Mouse (Mus musculus) myocyte (in vitro differentiated cells): Measurements from ENCODE around the gene Usp5. TPM values are rescaled to one million over a fixed set of nuclear protein-coding genes. Genes with fewer than 3 reads are reported as not detected.

Experiments
- H3K27me3 ChIP-seq: one replicate; pipeline ENCODE4 v1.6.1; 2011; ENCODE audit not compliant: control insufficient read depth, insufficient read depth, insufficient read length
- H3K36me3 ChIP-seq: one replicate; pipeline ENCODE4 v1.6.1; 2011; ENCODE audit not compliant: control insufficient read depth, insufficient read depth
- H3K4me2 ChIP-seq: one replicate; pipeline ENCODE4 v1.6.1; 2011; ENCODE audit warnings: low read depth, control low read depth
- H3K4me3 ChIP-seq: one replicate; pipeline ENCODE4 v1.5.1; 2011; ENCODE audit warnings: mild to moderate bottlenecking, control low read depth, moderate library complexity
- H3K79me2 ChIP-seq: one replicate; pipeline ENCODE4 v1.6.1; 2011; ENCODE audit not compliant: control insufficient read depth, insufficient read depth
- H3ac ChIP-seq: one replicate; pipeline ENCODE4 v1.6.1; 2011; ENCODE audit not compliant: control insufficient read depth, insufficient read length
- CEBPB ChIP-seq: IDR thresholded peaks from 2 replicates; pipeline ENCODE4 v1.6.1; 2011; ENCODE audit warnings: mild to moderate bottlenecking, moderate library complexity; ENCODE audit not compliant: poor library complexity, insufficient read depth, severe bottlenecking
- E2F4 ChIP-seq: IDR thresholded peaks from one replicate; pipeline ENCODE4 v1.6.1; 2011; ENCODE audit warnings: mild to moderate bottlenecking, control low read depth, moderate library complexity; ENCODE audit not compliant: insufficient read depth
- MAX ChIP-seq: IDR thresholded peaks from one replicate; pipeline ENCODE4 v1.6.1; 2011; ENCODE audit warnings: low read depth, mild to moderate bottlenecking, control low read depth
- MYOD1 ChIP-seq, 3 experiments: IDR thresholded peaks; one replicate each; pipeline ENCODE4 v1.6.1; 2011; ENCODE audit warnings: control low read depth in 2 of 3, low read depth in 2 of 3, mild to moderate bottlenecking in 2 of 3, moderate library complexity in 1 of 3; ENCODE audit not compliant: insufficient read length in 2 of 3, control insufficient read depth in 1 of 3
- MYOG ChIP-seq, 3 experiments: IDR thresholded peaks; one replicate each; pipeline ENCODE4 v1.6.1; 2011; ENCODE audit warnings: control low read depth in 2 of 3, low read depth in 2 of 3, mild to moderate bottlenecking in 2 of 3; ENCODE audit not compliant: insufficient read length in 2 of 3, control insufficient read depth in 1 of 3, insufficient read depth in 1 of 3
- POLR2A ChIP-seq: IDR thresholded peaks from one replicate; pipeline ENCODE4 v1.6.1; 2011; ENCODE audit warnings: low read depth, mild to moderate bottlenecking, control low read depth, moderate library complexity; ENCODE audit not compliant: insufficient read length
- POLR2AphosphoS2 ChIP-seq: IDR thresholded peaks from one replicate; pipeline ENCODE4 v1.6.1; 2011; ENCODE audit warnings: low read depth, control low read depth; ENCODE audit not compliant: insufficient read length
- REST ChIP-seq: IDR thresholded peaks from one replicate; pipeline ENCODE4 v1.6.1; 2011; ENCODE audit warnings: mild to moderate bottlenecking, control low read depth, moderate library complexity; ENCODE audit not compliant: insufficient read depth, insufficient read length
- SRF ChIP-seq: IDR thresholded peaks from one replicate; pipeline ENCODE4 v1.6.1; 2011; ENCODE audit warnings: low read depth; ENCODE audit not compliant: control insufficient read depth, insufficient read length
- TCF12 ChIP-seq: IDR thresholded peaks from one replicate; pipeline ENCODE4 v1.6.1; 2011; ENCODE audit warnings: mild to moderate bottlenecking, control low read depth; ENCODE audit not compliant: poor library complexity, insufficient read depth, severe bottlenecking
- TCF3 ChIP-seq: IDR thresholded peaks from one replicate; pipeline ENCODE4 v1.6.1; 2011; ENCODE audit warnings: low read depth, control low read depth; ENCODE audit not compliant: insufficient read length
- USF1 ChIP-seq: IDR thresholded peaks from one replicate; pipeline ENCODE4 v1.6.1; 2011; ENCODE audit warnings: low read depth, mild to moderate bottlenecking, control low read depth, moderate library complexity
- polyA plus RNA-seq: library from polyadenylated mRNA; unstranded; fragments of >200 nt; fragmentation: generic; extraction: Trizol; gene quantifications from one replicate; pipeline ENCODE4 v1.2.1, GENCODE M21; 2012; ENCODE audit warnings: missing spikeins

Gene Usp5
- polyA plus RNA-seq, 1 experiment: 123 TPM

GRCm38 (mm10) chr6:124817563-124817962 is 11.7 kb downstream of the Usp5 start:
- Histone ChIP-seq H3K4me3 (no peak overlapping the region), H3K79me2 (peaks cover 13% of the 10 kb centered on the region), H3K27me3 (no peaks in the 10 kb centered on the region), H3K36me3 (peaks cover 26% of the 10 kb centered on the region), H3K4me2 (no peak overlapping the region), H3ac (no peak overlapping the region)
- TF ChIP-seq CEBPB (no peak), TCF12 (no peak), MYOG (IDR thresholded peaks at IDR 0.05; ENCODE audit: control insufficient read depth in 1 of 3, insufficient read depth in 1 of 3, insufficient read length in 2 of 3, low read depth in 2 of 3) (no peak), REST (no peak), MAX (no peak)

- no peak for TF ChIP-seq E2F4
- no peak for TF ChIP-seq MYOD1 (IDR thresholded peaks at IDR 0.05; ENCODE audit: control insufficient read depth in 1 of 3, insufficient read length in 2 of 3, low read depth in 2 of 3)
- TF ChIP-seq CEBPB: no peak
- no peak for TF ChIP-seq POLR2AphosphoS2
- TF ChIP-seq SRF: no peak
- Histone ChIP-seq H3K79me2 (peaks cover 18% of the 10 kb centered on the region), H3K36me3 (peaks cover 29% of the 10 kb centered on the region), H3K4me3 (no peak overlapping the region), H3K4me2 (no peak overlapping the region), H3ac (no peak overlapping the region), H3K27me3 (no peaks in the 10 kb centered on the region)
Measured at GRCm38 (mm10) chr6:124817125-124817524, 12.2 kb downstream of the Usp5 start.

- peaks cover 28% of the 10 kb centered on the region for H3K36me3 ChIP-seq
- H3ac ChIP-seq: no peak overlapping the region
- H3K79me2 ChIP-seq: peaks cover 20% of the 10 kb centered on the region
- no peaks in the 10 kb centered on the region for H3K27me3 ChIP-seq
- no peak overlapping the region for H3K4me2 ChIP-seq
- no peak overlapping the region for H3K4me3 ChIP-seq
- TF ChIP-seq CEBPB: no peak
- TF ChIP-seq TCF12: no peak
- TF ChIP-seq POLR2AphosphoS2: no peak
Measured at GRCm38 (mm10) chr6:124816611-124817010, 12.7 kb downstream of the Usp5 start.

- peaks cover 15% of the 10 kb centered on the region for H3K36me3 ChIP-seq
- no peak overlapping the region for H3ac ChIP-seq
- H3K4me3 ChIP-seq: no peak overlapping the region
- H3K4me2 ChIP-seq: no peak overlapping the region
- TF ChIP-seq USF1: no peak
- no peak for TF ChIP-seq REST
- no peak for TF ChIP-seq TCF12
- TF ChIP-seq MYOG (IDR thresholded peaks at IDR 0.05; ENCODE audit: control insufficient read depth in 1 of 3, insufficient read depth in 1 of 3, insufficient read length in 2 of 3, low read depth in 2 of 3): no peak
- no peak for TF ChIP-seq SRF
- no peak for TF ChIP-seq POLR2A
- no peak for TF ChIP-seq CEBPB
- no peak for TF ChIP-seq E2F4
- no peak for TF ChIP-seq MYOD1 (IDR thresholded peaks at IDR 0.05; ENCODE audit: control insufficient read depth in 1 of 3, insufficient read length in 2 of 3, low read depth in 2 of 3)
- no peak for TF ChIP-seq TCF3
- TF ChIP-seq POLR2AphosphoS2: no peak
- TF ChIP-seq MAX: no peak
- H3K79me2 ChIP-seq: peaks cover 24% of the 10 kb centered on the region
- no peaks in the 10 kb centered on the region for H3K27me3 ChIP-seq
Measured at GRCm38 (mm10) chr6:124814858-124815774, 14.2 kb downstream of the Usp5 start.

- peaks cover 29% of the 10 kb centered on the region for H3K79me2 ChIP-seq
- H3K36me3 ChIP-seq: peaks cover 15% of the 10 kb centered on the region
- no peak overlapping the region for H3ac ChIP-seq
- H3K4me3 ChIP-seq: peak overlapping the region; percentile 97
- TF ChIP-seq TCF3 (no peak), POLR2AphosphoS2 (no peak), REST (no peak), E2F4 (no peak), TCF12 (no peak), MYOD1 (IDR thresholded peaks at IDR 0.05; ENCODE audit: control insufficient read depth in 1 of 3, insufficient read length in 2 of 3, low read depth in 2 of 3) (no peak), CEBPB (no peak), POLR2A (no peak), MYOG (IDR thresholded peaks at IDR 0.05; ENCODE audit: control insufficient read depth in 1 of 3, insufficient read depth in 1 of 3, insufficient read length in 2 of 3, low read depth in 2 of 3) (no peak), MAX (no peak), SRF (no peak), USF1 (no peak)
- H3K27me3 ChIP-seq: no peaks in the 10 kb centered on the region
- H3K4me2 ChIP-seq: peak overlapping the region; percentile 81
Measured at GRCm38 (mm10) chr6:124814448-124814847, 14.8 kb downstream of the Usp5 start.
